Mouse (Mus musculus): ENCODE data around the gene Cpt1b. TPM values are rescaled to one million over a fixed set of nuclear protein-coding genes. Genes with fewer than 3 reads are reported as not detected.

Gene Cpt1b
- total RNA-seq, 2 experiments from 2014 or later, result 1.3 to 1.6 TPM

DNA sequence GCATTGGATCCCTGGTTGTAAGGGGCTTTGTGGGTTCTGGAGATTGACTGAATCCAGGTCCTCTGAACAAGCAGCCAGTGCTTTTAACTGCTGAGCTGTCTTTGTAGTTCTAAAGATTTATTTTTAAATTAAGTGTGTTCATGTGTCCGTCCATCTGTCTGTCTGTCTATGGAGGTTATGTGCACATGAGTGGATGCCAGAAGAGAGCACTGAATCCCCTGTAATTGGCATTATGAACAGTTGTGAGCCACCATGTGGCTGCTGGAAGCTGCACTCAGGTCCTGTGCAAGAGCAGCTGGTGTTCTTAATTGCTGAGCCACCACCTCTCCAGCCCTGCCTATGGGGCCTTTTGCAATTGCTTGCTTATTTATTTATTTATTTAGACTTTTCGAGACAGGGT lies 27.5 kb downstream of the Cpt1b start:
- intact Hi-C loops (cut with DNase I), result no loop called here
- DNase-seq (ENCODE audit: low spot score in 2 of 2), result no peak

GRCm38 (mm10) chr15:89396883-89397282 lies 28.8 kb downstream of the Cpt1b start:
- intact Hi-C loops (cut with DNase I), result no loop called here
- no peak for DNase-seq (ENCODE audit: low spot score in 2 of 2)

- intact Hi-C loops (cut with DNase I), result no loop called here
- DNase-seq (ENCODE audit: low spot score in 2 of 2), result no peak
These were observed 35.6 kb downstream of the Cpt1b start for GRCm38 (mm10) chr15:89390081-89390480.

DNA sequence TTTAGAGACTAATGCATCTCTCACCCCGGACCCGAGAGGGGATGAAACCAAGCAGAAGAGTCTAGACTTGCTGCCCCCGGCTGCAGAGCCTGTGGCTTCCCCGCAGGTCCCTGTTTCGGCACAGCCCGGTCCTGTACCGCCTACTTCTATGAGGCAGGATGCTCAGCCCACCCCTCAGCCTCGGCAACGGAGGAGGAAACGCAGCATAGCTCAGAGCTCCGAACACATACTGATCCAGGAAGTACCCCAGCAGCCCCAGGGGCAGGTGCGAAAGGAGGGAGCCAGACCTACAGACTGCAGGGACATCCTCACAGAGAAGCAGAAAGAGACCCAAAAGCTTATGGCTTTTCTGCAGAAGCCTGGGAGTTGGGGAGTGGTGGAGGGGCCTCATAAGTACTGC lies 38.5 kb downstream of the Cpt1b start:
- intact Hi-C loops (cut with DNase I), result no loop called here
- no peak for DNase-seq (ENCODE audit: low spot score in 2 of 2)

GRCm38 (mm10) chr15:89384617-89385016 lies 41.0 kb downstream of the Cpt1b start, which contains the start of gene Klhdc7b:
Gene Klhdc7b (plus strand): TSS chr15:89384917.
- DNase-seq (ENCODE audit: low spot score in 2 of 2), result no peak
- intact Hi-C loops (cut with DNase I), result no loop called here

GRCm38 (mm10) chr15:89379429-89379828 lies 46.2 kb downstream of the Cpt1b start:
- intact Hi-C loops (cut with DNase I), result loop anchor here (5.0 kb wide), 1 partner anchor 88 kb away; no protein-coding TSS in a partner anchor
- no peak for DNase-seq (ENCODE audit: low spot score in 2 of 2)

DNA sequence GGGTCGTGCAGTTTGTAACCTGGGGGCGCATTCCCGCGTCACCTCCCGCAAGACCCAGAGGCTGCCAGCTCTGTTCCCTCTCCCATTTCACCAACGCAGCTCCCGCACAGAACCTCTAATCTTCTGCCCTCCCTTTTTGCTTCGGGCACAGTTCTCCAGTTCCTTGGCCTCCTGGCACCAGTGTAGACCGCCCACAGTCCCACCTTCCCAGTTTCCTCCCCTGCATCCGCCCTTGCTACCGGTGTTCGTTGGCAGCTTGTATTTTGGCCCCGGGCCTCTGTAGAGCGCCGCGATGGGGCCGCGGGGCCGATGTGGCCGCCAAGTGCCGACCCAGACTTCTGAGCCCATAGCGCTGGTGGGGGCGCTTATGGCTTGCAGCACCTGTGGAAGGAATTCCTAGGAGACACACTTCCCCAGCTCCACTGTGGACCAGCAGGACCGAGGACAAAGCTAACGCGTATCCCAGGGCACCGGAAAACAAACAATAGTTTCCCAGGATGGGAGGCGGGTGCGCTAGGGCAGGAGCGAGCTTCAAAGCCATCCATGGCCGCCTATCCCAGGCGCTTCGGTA lies 46.7 kb downstream of the Cpt1b start, which contains the start of gene Odf3b:
Gene Odf3b (minus strand): TSS at position 452 of the 571 bp plus-strand sequence.
- DNase-seq (ENCODE audit: low spot score in 2 of 2), result no peak
- intact Hi-C loops (cut with DNase I), result loop anchor here (5.0 kb wide), 1 partner anchor 88 kb away; no protein-coding TSS in a partner anchor

DNA sequence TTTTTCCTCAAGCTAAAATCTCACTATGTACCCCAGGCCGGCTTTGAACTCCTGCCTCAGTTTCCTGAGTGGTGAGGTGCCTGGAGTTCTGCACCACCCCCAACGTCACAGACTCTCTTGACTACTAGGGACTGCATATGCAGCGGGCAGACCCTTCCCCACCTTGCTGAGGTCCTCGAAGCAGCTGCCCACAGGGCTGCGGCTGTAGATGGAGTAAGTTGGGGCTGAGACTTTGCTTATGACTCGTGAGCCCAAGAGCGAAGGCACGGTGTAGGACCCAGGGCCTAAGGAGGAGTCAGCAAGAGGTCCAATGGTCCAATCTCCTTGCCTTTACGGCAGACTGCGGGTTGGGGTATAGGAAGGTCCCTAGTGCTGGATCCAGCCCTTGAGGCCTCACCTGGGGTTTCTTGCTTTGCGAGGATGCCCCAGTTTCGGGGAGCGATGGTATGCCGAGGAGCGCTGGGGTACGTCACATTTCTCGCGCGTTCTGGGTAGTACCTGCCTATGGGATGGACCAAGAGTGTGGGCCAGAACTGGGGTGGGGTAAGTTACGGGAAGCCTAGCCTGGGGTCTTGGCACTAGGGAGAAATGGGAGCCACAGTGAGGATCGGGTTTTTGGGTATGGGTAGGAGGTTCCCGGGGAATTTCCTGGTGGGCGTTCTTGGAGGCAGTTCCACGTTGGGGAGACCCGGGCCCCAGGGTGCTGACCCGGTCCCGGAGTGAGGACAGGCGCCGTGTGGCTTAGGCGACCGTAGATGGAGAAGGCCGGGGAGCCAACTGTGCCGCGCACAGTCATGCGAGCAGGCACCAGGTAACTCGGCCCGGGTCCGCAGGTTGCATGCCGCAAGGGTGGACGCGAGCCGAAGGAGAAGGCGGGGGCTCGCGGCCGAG lies 47.5 kb downstream of the Cpt1b start:
- DNase-seq (ENCODE audit: low spot score in 2 of 2), result no peak
- intact Hi-C loops (cut with DNase I), result loop anchor here (5.0 kb wide), 1 partner anchor 89 kb away; no protein-coding TSS in a partner anchor

DNA sequence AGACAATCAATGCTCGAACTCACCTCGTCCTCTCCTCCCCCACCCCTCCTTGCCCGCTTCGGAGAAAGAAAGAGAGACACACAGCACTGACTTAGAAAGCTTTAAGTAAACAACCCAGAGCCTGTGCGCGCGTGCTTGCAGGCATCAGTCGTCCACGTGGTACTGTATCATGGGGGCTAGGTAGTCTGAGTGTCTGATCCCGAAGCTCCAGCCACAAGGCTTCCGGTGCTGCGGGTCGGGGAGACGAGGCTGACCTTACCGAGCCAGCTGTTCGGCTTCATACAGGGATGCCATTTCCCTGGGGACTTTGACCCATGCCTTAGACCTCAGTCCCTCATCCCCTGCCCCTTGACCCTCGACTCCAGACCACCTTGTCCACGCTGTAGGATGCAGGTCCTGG lies 48.3 kb downstream of the Cpt1b start:
- intact Hi-C loops (cut with DNase I), result loop anchor here (5.0 kb wide), 1 partner anchor 90 kb away; no protein-coding TSS in a partner anchor

GRCm38 (mm10) chr15:89376957-89377356 lies 48.7 kb downstream of the Cpt1b start, which contains the start of gene Tymp:
Gene Tymp (minus strand): TSS chr15:89377039.
- intact Hi-C loops (cut with DNase I), result loop anchor here (5.0 kb wide), 1 partner anchor 90 kb away; no protein-coding TSS in a partner anchor
- DNase-seq (ENCODE audit: low spot score in 2 of 2), result no peak

More for the DNA sequence above, 48.3 kb downstream of the Cpt1b start:
- no peak for DNase-seq (ENCODE audit: low spot score in 2 of 2)

GRCm38 (mm10) chr15:89376040-89376439 lies 49.6 kb downstream of the Cpt1b start:
- DNase-seq (ENCODE audit: low spot score in 2 of 2), result no peak
- intact Hi-C loops (cut with DNase I), result loop anchor here (5.0 kb wide), 1 partner anchor 91 kb away; no protein-coding TSS in a partner anchor

GRCm38 (mm10) chr15:89374801-89375534 lies 50.7 kb downstream of the Cpt1b start:
- DNase-seq (ENCODE audit: low spot score in 2 of 2), result no peak
- intact Hi-C loops (cut with DNase I), result loop anchor here (5.0 kb wide), 1 partner anchor 92 kb away; no protein-coding TSS in a partner anchor

DNA sequence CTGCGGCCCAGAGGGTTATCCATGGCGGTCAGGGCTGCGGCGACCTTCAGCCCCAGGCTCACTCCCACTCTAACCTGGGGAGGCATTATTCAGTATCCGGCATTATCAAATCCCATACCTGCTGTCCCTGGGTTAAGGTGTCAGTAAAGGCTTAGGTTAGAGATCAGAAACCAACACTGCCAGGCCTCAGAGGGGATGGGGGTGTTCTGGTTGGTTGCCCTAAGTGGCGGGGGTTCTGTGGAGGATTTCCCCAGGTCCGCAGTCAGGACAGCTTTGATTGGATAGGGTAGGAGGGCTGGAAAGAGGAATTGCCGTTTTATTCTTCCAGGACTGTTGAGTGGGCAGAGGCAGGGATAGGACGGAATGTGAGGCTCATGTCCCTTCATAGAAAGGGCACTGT lies 51.3 kb downstream of the Cpt1b start:
- DNase-seq (ENCODE audit: low spot score in 2 of 2), result no peak
- intact Hi-C loops (cut with DNase I), result no loop called here

GRCm38 (mm10) chr15:89373762-89374248 lies 51.9 kb downstream of the Cpt1b start, which contains the start of gene Sco2:
Gene Sco2 (minus strand): TSS chr15:89373846.
- DNase-seq (ENCODE audit: low spot score in 2 of 2), result peak; percentile 93
- intact Hi-C loops (cut with DNase I), result loop anchor here (2.0 kb wide), 1 partner anchor 19 kb away; the partner anchor contains the start of genes Lmf2 and Ncaph2

GRCm38 (mm10) chr15:89373027-89373761 lies 52.5 kb downstream of the Cpt1b start:
- intact Hi-C loops (cut with DNase I), result loop anchor here (2.0 kb wide), 1 partner anchor 18 kb away; the partner anchor contains the start of genes Lmf2 and Ncaph2

DNA sequence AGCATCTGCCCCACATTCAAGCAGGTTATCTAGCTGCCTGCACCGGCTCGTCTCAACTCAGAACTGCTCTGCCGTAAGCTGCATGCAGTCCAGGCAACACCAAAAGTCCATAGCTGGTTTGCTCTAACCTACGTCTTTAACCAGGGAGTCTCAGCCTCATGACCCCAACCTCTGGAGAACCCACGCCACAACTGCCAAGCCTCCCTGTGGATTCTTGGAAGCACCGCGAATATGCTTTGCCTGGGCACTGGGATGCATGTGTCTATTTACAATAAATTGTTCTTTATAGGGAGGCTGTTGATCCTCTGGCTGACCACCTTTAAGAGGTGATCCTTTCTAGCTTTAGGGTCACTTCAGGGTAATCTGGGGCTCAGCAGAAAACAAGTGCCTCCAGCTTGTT lies 53.1 kb downstream of the Cpt1b start:
- DNase-seq (ENCODE audit: low spot score in 2 of 2), result no peak
- intact Hi-C loops (cut with DNase I), result loop anchor here (2.0 kb wide), 1 partner anchor 18 kb away; the partner anchor contains the start of genes Lmf2 and Ncaph2

More at GRCm38 (mm10) chr15:89373027-89373761, 52.5 kb downstream of the Cpt1b start:
- peak; percentile 81 to 83 for DNase-seq (ENCODE audit: low spot score in 2 of 2)

DNA sequence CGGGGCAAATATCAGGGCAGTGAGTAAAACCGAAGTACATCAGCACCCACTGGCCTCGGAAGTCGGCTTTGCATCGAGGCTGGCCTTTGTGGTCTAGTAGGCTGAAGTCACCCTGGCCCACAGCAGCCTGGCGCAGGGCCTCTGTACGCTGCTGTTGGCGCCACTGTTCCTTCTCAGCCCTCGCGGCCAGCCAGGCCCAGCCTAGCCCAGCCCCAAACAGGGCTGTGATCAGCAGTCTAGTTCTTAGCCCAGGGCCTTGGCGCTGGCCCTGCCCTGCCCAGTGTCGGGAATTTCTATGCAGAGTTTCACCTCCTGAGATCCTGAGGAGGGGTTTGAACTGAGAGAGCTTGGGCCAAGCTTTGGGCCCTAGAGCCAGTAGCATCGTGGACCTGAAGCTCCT lies 53.6 kb downstream of the Cpt1b start:
- DNase-seq (ENCODE audit: low spot score in 2 of 2), result no peak
- intact Hi-C loops (cut with DNase I), result loop anchor here (2.0 kb wide), 1 partner anchor 17 kb away; the partner anchor contains the start of genes Lmf2 and Ncaph2
